Mouse (Mus musculus) C2C12 (cell line): ENCODE results near the gene Immp2l.

Experiments
- CTCF ChIP-seq: IDR thresholded peaks from one replicate; pipeline ENCODE4 v1.5.1; 2011; ENCODE audit not compliant: control insufficient read depth, insufficient read depth, insufficient read length
- MAX ChIP-seq: IDR thresholded peaks from one replicate; pipeline ENCODE4 v1.6.1; 2011; ENCODE audit warnings: mild to moderate bottlenecking, control low read depth

DNA sequence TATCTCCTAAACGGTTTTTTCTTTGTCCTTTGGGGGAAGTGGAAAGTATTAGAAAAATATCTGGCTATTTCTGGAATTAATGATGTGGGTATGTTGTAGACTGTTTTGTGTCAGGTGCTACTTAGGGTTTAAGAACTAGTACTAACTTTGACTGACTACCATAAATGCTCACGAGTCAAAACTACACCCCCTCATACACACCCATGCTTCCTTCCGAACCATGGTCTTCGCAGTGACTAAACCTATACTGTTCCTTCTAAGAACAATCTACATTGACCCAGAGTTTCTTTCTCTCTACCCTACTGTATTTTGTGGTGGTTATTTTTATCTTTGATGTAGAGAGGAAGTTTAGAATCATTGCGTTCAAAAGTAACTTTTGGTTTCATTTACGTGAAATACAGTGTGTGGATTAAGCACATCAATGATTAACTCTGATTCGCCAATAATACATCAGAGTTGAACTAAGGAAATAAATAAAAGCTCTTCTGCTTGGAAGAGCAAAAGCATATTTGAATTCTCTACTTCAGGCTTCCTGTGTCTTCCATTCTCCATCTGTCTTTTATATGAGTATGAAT is 828.1 kb downstream of the Immp2l start:
- no peak for TF ChIP-seq CTCF
- TF ChIP-seq MAX = no peak
